Mouse (Mus musculus) mouse trophoblast stem cell (cell line): ENCODE data around the gene Inca1.

ENCODE experiments used
- in situ Hi-C, 2 experiments: fragments of 300-500 bp; cut with MseI, MboI; formaldehyde crosslinking; loops; 2 replicates in 1 of 2; 3 replicates in 1 of 2; pipeline ENCODE4 v1.15.1; 2025

The Inca1 gene

DNA sequence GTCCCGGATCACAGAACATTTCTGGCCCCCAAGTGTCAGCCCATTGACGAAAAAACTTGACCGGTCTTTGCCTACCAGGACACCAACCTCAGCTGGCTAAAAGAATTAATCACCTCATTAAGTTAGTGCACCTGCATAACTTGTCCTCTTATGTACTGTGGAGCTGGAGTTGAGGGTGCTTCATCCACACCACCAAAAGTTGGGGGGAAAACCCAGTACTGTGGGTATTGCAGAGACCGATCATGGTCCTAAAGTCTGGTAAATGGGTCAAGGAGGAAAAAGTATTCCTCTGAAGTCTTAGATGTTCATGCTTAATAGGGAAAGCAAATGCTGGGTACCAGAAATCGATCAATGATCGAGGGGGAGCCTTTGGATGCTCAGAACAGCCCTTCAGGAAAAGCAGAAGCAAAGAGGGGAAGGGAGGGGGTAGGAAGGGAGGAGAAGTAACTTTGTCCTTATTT, 47.0 kb downstream of the Inca1 start:
- in situ Hi-C loops, result no loop called here

DNA sequence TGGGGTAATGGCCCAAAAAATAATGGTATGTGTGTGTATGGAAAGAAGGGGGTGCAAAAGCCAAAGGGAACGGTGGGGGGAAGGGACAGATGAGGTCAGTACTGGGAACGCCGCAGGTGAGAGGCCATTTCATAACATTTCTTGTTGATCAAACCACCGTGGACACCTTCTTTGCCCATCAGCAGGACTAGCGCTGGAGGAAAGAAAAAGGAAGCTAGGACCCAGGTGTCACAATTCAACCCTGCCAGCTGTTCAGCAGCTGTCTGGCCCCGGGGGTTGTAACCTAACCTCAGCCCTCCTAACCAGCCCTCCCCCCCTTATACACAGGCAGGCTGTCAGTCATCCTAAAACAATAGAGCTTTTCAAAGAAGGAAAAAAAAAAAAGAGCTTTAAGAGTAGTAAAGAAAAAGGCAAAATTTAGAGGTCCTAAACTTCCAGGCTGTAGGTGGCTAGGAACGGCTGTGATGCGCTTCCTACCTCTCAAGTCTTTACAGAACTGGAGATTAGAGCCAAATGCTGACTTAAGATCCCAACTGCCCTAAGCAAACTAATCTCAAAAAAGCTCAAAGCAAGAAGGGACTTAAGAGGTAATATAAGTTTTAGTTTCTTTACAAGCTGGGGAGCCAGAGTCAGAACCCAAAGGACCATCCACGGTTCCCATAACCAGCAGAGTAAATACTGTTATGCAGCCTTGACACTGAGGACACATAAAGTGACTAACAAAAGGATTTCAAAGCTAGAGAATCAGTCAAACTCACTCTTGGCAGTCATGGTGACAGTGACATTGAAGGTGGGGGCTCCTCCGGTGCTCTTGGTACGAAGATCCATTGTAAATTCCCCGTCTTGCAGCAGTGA, 47.7 kb downstream of the Inca1 start:
- in situ Hi-C loops, result no loop called here

DNA sequence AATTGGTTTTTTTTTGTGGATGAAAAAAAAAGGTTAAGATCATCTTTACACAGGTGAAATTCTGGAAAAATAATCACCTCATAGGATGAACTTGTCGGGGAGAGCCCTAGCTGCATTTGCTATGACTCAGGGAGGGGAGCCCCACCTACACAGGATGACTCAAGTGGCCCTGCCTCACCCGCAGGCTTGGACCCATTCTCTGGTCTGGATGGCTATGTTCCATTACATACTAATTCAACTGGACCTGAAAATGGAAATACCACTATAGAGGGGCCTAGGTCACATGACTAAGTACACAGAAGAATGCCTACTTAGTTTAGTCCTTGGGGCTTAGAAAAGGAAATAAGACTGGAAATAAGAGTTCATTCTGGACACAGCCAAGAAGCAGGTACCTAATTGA, 48.6 kb downstream of the Inca1 start:
- in situ Hi-C loops, result no loop called here

DNA sequence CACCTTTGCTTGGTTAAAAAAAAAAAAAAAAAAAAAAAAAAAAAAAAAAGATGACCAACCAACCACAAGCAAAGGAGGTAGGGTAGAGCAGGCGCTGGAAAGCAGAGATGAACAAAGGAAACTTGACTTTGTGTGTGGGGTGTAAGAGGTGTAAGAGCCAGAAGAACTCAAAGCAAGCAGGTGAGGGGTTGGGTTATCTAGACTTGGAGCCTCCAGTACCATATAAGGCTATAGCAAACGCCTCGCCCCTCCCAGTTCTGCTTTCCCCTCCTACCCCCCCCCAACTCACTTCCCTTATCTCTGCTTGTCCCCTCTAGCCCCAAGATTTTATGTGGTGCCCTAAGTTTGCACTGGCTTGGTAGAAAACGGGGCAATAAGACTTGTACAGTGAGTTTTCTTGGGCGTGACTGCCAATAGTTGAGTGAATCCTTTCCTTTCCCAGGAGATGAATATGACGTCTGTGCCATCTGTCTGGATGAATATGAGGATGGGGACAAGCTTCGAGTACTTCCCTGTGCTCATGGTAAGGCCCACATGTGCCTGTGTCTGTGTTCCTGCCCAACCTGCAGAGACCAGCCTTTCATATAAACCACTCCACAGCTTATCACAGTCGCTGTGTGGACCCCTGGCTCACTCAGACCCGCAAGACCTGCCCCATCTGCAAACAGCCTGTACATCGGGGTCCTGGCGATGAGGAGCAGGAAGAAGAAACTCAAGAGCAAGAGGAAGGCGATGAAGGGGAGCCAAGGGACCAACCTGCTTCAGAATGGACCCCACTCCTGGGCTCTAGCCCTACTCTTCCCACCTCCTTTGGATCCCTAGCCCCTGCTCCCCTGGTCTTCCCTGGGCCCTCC, 49.4 kb downstream of the Inca1 start:
- in situ Hi-C loops, result no loop called here

DNA sequence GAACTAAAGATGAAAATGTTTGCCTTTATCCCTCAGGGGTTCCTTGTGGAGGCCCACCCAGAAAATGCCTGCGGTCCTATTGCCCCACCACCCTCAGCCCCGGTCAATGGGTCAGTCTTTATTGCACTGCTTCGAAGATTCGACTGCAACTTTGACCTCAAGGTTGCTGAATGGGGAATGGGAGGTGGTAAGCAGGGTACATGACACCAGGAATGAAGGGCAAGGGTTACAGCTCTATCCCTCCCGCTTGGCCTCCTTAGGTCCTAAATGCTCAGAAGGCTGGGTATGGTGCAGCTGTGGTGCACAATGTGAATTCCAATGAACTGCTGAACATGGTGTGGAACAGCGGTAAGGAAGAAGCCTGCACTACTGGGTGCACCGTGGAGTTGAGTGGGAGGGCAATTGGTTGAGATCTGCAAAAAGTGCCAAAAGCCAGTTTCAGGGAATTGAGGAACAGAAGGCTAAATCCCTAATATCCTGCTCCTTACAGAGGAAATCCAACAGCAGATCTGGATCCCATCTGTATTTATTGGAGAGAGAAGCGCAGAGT, 50.7 kb downstream of the Inca1 start:
- in situ Hi-C loops, result no loop called here

DNA sequence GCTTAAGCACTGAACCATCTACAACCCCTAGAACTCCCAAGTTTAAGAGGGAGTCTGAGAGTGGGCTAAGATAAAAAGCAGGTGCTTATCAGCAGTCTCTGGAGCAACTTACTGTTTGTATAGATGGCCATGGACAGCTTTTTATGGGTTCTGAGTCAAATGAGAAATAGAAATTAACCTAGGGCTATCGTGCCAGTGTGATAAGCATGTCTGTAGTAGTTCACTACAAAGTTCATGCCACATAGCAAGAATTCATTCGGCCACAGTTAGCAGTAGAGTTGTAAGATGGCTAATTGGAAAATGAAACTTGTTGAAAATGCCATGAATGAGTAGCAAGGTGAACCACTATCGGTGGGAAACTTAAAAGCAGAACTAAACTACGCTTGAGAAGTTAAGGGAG, 51.4 kb downstream of the Inca1 start:
- in situ Hi-C loops, result no loop called here

DNA sequence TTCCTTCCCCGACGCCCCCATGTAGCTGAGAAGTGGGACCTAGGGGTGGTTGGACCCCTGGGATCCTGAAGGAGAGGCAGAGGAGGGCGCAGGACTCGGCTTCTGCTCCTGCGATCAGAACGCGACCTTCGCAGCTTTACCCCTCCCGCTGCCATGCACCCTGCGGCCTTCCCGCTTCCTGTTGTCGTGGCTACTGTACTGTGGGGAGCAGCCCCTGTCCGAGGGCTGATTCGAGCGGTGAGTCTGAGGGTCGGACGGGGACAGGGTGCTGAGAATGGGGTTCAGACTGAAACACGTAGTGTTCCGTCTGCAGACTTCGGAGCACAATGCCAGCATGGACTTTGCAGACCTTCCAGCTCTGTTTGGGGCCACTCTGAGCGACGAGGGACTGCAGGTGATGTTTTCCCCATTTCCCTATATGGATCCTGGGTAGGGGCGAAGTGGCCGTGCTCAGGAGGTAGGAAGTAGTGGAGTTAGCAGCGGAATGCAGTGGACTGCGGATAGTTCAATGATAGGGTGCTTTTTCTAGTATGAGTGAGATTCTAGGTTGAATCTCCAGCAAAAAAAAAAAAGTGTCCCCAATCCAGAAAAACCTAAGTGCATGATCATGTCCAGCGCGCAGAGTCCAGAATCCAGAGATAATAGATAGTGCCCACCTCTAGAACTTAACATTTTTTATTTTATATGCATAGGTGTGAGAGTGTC, 52.1 kb downstream of the Inca1 start:
- in situ Hi-C loops, result no loop called here

DNA sequence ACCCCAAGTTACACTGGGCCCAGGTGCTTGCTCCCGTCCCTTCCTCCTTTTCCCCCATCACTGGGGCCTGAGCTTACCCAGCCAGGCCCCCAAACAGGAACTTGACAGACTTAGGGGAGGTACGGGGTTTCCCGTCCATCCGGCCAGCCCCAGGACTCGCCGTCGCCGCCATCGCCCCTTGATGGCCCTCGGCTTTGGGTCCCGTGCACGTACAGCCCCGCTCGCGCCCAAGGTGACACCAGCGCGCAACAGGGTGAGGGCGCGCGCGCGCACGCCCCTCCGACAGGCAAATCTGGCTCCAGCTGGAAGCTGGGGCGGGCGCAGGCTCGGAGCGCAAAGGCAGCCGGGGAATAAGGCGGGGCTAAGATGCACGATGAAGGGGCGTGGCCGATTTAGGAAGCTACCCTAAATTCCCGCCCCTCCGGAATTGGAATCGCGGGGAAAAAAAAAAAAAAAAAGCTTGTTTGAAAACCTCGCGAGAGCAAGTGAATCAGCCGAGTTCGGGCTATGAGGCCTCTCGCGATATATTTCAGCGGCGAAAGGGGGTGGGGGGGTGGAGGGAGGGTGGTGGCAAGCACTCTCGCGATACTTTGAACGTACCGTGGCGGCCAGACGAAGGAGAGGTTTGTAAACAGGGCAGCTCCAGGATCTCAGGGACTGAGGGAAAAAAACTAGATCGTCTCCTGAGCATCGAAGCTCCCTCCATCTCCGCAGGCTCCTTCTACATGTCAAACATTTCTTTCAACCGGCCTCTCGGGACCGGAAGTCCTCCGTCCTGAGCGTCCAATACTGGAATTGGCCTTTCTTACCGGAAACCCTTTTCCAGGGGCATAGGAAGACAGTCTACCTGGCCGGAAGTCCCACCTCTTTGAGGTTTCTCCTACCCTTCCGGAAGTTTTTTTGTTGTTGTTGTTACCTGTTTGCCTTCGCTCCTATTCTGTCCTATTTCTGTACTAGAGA, 53.0 kb downstream of the Inca1 start, which contains the start of the genes Rnf167 and Slc25a11:
TSS of gene Rnf167 (plus strand) at position 545 of the 960 bp plus-strand sequence.
TSS of gene Slc25a11 (minus strand) at position 789 of the 960 bp plus-strand sequence.
- in situ Hi-C loops, result no loop called here

DNA sequence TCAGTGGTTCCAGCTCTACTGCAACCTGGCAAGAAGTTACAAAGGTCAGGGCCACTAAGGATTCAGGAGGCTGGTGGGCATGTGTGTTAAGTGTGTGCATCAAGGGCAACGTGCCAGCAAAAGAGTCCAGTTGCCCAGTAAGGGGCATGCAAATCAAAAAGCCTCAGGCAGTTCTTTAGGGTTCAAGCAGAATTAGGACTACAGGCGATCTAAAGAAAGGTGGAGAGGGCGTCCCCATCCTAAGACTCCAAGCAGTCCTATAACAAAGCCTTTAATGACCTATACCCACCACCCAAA, 53.7 kb downstream of the Inca1 start:
- in situ Hi-C loops, result no loop called here

DNA sequence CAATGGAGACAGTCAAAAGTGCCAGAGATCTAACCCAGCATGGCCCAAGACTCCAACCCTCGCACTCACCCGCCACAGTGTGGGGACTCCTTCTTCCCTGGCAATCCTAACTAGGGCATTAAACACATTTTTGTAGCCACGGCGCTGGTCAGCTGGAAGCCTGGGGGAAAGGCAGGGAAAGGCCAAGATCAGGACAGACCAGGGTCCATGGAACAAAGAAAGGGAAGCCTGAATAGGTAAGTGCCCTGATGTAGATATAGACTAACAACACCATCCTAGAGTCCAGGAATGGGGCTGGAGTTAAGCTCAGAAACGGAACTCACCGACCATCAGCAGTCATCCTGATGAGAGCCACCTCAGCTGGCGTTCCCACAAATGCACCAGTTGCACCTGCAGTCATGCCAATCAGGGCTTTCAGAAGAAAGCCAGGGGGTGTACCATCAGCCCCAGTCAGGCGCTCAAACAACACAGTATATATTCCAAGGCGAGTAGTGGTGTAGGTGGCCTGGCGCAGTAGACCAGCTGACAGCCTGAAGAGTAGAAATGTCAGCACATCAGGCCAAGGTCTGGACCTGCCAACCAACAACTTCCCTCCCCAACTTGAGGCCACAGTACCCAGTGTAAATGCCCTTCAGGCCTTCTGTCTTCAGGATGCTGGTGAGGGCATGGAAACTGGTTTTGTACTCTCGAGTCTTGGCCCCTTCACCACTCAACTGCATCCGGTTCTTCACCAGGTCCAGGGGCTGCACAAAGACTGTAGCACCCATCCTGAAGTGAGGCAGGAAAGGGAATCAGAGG, 54.3 kb downstream of the Inca1 start:
- in situ Hi-C loops, result no loop called here

DNA sequence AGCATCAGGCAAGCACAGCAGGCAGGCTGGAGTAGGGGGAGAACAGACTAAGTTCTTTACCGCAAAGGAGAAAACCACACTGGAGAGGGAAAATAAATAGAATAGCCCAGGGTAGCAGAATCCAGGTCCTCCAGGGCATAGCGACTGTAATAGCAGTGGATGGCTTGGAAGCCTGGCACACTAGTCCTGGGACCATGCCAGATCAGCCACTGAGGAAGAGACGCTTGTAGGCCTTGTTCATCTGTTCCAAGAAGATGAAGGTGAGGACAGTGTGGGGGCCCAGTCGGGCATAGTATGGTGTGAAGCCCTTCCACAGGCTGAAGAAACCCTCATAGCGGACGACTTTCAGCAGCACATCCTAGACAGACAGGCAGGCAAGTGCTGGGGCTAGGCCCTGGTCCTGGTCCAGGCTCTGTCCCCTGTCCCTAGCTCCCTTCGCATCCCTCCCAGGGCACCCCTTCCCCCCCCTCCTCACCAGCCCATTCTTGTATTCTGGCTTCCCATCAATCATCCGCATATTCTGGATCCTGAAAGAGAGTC, 55.3 kb downstream of the Inca1 start:
- in situ Hi-C loops, result no loop called here

DNA sequence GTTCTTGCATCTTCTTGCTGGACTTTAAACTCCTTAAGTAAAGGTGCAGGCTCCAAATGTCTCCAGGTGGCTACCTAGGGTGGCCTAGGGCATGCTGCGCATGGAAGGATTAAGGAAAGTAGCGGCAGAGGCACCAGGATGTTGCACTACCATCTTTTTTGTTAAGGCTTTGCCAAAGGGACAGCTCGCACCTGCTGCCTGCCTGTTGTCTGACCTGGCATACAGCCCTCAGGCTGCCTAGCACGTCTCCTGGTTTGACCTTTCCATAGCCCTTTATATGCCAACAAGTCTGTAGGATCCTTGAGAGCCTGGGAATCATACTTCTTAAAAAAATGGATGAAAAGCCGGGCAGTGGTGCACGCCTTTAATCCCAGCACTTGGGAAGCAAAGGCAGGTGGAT, 56.9 kb downstream of the Inca1 start:
- in situ Hi-C loops, result no loop called here

DNA sequence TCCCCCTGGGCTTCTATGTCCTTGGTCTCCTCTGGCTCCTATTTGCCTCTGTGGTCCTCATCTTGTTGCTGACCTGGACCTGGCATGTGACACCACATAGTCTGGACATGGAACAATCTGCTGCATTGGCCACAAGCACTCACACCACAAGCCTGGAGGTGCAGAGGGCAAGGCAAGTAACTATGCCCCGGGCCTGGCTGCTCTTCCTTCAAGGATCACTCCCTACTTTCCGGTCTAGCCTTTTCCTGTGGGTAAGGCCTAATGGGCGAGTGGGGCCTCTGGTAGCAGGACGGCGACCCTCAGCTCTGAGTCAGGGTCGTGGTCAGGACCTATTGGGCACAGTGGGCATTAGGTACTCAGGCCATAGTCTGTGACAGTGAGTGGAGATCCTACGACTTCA, 58.7 kb downstream of the Inca1 start:
- in situ Hi-C loops, result no loop called here

DNA sequence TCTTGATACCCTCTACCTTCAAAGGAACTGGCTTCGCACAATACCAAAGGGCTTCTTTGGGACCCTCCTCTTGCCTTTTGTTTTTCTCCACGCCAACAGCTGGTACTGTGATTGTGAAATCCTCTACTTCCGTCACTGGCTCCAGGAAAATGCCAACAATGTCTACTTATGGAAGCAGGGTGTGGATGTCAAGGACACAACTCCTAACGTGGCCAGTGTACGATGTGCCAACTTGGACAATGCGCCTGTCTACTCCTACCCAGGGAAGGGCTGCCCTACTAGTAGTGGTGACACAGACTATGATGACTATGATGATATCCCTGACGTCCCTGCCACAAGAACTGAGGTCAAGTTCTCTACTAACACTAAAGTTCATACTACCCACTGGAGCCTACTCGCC, 60.0 kb downstream of the Inca1 start:
- in situ Hi-C loops, result no loop called here

DNA sequence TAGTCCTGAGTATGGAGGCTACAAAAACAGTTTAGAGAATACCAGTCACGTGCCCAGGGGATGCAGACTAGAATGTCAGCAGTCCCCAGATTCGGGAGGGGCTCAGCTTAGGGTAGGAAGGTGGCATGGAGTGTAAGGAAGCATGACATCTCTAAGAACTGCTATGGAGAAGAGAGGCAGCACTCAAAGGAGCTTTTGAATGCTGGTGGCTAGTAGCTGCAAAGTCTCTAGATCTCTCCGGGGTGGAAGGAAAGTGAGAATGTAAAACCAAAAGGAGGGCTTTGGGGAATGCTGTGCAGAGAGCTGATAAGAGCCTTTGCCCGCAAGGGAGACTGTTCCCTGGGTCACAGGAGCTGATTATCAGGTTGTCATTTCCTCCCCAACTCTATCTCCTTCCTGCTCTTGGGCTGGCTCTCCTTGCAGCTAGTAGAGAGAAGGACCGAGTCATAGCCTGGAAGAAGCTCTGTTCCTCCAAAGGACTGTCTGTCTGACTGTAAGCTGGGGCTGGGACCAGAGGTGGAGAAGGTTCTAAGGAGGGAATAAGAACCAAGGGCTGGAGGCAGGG, 61.2 kb downstream of the Inca1 start, which contains the start of gene Gp1ba:
TSS of gene Gp1ba (plus strand) at position 409 of the 565 bp plus-strand sequence.
- in situ Hi-C loops, result no loop called here
